Mouse (Mus musculus) hindbrain, embryonic 11.5 days (tissue): Measurements from ENCODE around the gene Rxfp2. TPM values are rescaled to one million over a fixed set of nuclear protein-coding genes. Genes with fewer than 3 reads are reported as not detected.

Experiments used
- ATAC-seq: fragments of 200-750 bp; cut with Nextera tagmentation; 2 replicates; pipeline ENCODE4 v1.8.0; 2017; ENCODE audit warnings: mild to moderate bottlenecking, moderate TSS enrichment, moderate library complexity; ENCODE audit not compliant: low FRiP score
- DNase-seq: peaks from one replicate; pipeline ENCODE4 v3.0.0-alpha.2; 2015; ENCODE audit warnings: low spot score
- H3K27ac ChIP-seq: fragments of 300-500 bp; sonication (generic); 2 replicates; pipeline ENCODE4 v1.5.1; 2014; ENCODE audit warnings: mild to moderate bottlenecking, low read depth, low read length
- H3K27me3 ChIP-seq: fragments of 300-500 bp; sonication (generic); 2 replicates; pipeline ENCODE4 v1.6.1; 2014; ENCODE audit warnings: mild to moderate bottlenecking, low read length, moderate library complexity, mixed read lengths; ENCODE audit not compliant: control insufficient read depth, insufficient read depth
- H3K36me3 ChIP-seq: fragments of 300-500 bp; sonication (generic); 2 replicates; pipeline ENCODE4 v1.6.1; 2014; ENCODE audit warnings: mild to moderate bottlenecking, low read length, moderate library complexity, mixed read lengths; ENCODE audit not compliant: control insufficient read depth, insufficient read depth
- H3K4me1 ChIP-seq: fragments of 300-500 bp; sonication (generic); replicated peaks from 2 replicates; pipeline ENCODE4 v1.6.1; 2014; ENCODE audit warnings: low read length, mixed read lengths; ENCODE audit not compliant: control insufficient read depth, insufficient read depth
- H3K4me2 ChIP-seq: fragments of 300-500 bp; sonication (generic); replicated peaks from 2 replicates; pipeline ENCODE4 v1.6.1; 2014; ENCODE audit warnings: mild to moderate bottlenecking, low read depth, low read length
- H3K4me3 ChIP-seq: fragments of 300-500 bp; sonication (generic); 2 replicates; pipeline ENCODE4 v1.5.1; 2014; ENCODE audit warnings: low read depth, low read length
- H3K9ac ChIP-seq: fragments of 300-500 bp; sonication (generic); 2 replicates; pipeline ENCODE4 v1.6.1; 2014; ENCODE audit warnings: low read depth, low read length
- H3K9me3 ChIP-seq: fragments of 300-500 bp; sonication (generic); 2 replicates; pipeline ENCODE4 v1.6.1; 2016; ENCODE audit warnings: low read length; ENCODE audit not compliant: control insufficient read depth
- WGBS: fragments of 180-500 bp; shearing (Covaris S2); extraction: QIAGEN DNeasy Blood & Tissue Kit; methylation state at CpG from one replicate; pipeline ENCODE4 v1.1.7; 2014; 5-methylcytosine and 5-hydroxymethylcytosine counted together
- polyA plus RNA-seq: library from polyadenylated mRNA; unstranded; fragments of >200 nt; fragmentation: Nextera tagmentation; extraction: Ambion mirVana; gene quantifications from 2 replicates; pipeline ENCODE4 v1.2.1, GENCODE M21; 2014

Gene Rxfp2
- polyA plus RNA-seq, 1 experiment from 2014 or later, result 0.49 TPM

DNA sequence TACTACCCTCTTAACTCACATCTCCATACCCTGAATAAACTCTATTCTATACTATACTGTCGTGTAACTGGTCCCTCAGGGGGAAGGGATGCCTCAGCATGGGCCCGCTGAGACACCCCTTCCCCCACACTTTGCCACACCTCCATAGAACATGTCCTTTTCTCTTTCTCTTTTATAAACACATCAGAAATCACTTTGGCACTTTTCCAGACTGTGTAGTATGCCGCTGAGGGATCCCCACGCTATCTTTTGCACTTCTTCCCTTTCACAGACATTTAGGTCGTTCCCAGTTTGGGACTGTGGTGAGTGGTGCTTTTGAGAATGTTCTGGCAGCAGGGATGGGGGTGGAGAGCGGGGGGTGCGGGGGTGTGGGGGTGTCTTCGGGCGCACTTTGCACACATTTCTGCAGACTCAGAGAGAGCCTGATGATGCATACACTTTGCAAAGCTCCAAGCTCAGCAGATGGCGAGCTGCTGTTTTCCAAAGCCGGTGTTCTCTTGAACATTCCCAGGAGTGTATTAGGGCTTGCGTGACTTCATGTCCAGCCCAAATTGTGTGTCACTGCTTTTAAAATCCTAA, 8.1 kb downstream of the Rxfp2 start:
- no peaks in the 10 kb centered on the region for H3K9me3 ChIP-seq
- no peaks in the 10 kb centered on the region for H3K36me3 ChIP-seq
- H3K27me3 ChIP-seq, result no peaks in the 10 kb centered on the region
- no peak overlapping the region for H3K4me3 ChIP-seq
- no peaks in the 10 kb centered on the region for H3K4me1 ChIP-seq
- 88% methylated on average over 12 of the region's 12 CpGs for WGBS
- no peak for DNase-seq
- no peak overlapping the region for H3K27ac ChIP-seq
- H3K4me2 ChIP-seq, result no peak overlapping the region
- H3K9ac ChIP-seq, result no peak overlapping the region
- no peak for ATAC-seq

DNA sequence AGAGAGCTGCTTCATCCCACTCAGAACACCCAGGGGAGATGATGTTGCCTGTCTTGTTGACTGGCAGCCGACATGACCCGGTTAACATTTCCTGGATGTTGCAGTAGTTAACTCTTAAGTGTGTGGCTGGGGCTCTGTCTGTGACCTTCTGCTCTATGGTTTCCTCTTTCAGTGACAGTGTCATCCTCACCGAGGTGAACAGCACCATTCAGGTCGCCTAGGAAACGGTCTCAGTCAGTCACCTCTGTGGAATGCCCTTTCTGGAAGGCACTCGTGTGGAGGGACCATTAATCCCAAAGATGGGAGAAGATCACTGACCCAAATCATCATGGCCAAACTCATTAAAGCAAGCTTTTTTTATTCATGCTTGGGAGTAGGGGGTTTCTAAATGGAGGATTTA, 12.7 kb downstream of the Rxfp2 start:
- Histone ChIP-seq H3K9me3 (no peaks in the 10 kb centered on the region), H3K4me3 (no peak overlapping the region), H3K36me3 (no peaks in the 10 kb centered on the region), H3K27ac (no peak overlapping the region), H3K4me1 (no peaks in the 10 kb centered on the region), H3K4me2 (no peak overlapping the region), H3K27me3 (no peaks in the 10 kb centered on the region), H3K9ac (no peak overlapping the region)
- no peak for DNase-seq
- 35% methylated on average over 6 of the region's 6 CpGs for WGBS
- ATAC-seq, result 0 out of 2 replicates have a peak, but pooled peaks have one; percentile 33

DNA sequence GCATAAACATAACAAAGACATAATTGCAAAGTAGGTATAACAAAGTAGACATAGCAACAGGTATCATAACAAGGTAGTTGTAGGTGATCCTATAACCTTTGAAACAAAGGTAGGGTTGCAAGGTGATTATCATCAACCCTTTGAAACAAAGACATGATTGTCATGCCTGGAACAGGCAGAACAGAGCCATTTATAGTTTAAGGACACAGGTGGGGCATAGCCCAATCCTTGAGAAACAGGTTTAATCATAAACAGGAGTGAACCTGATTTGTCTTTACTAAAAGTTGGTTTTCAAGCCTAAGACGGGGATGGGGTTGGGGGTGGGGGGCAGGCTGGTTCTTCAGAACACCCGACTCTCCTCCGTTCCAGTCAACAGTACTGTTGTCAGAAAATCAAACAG, 13.2 kb downstream of the Rxfp2 start:
- no peak overlapping the region for H3K4me2 ChIP-seq
- H3K4me1 ChIP-seq, result no peaks in the 10 kb centered on the region
- DNase-seq (no peak), ATAC-seq (no peak)
- H3K27me3 ChIP-seq, result no peaks in the 10 kb centered on the region
- H3K36me3 ChIP-seq, result no peaks in the 10 kb centered on the region
- no peak overlapping the region for H3K27ac ChIP-seq
- no peak overlapping the region for H3K4me3 ChIP-seq
- WGBS, result 66% methylated on average over 3 of the region's 3 CpGs
- no peaks in the 10 kb centered on the region for H3K9me3 ChIP-seq
- no peak overlapping the region for H3K9ac ChIP-seq

DNA sequence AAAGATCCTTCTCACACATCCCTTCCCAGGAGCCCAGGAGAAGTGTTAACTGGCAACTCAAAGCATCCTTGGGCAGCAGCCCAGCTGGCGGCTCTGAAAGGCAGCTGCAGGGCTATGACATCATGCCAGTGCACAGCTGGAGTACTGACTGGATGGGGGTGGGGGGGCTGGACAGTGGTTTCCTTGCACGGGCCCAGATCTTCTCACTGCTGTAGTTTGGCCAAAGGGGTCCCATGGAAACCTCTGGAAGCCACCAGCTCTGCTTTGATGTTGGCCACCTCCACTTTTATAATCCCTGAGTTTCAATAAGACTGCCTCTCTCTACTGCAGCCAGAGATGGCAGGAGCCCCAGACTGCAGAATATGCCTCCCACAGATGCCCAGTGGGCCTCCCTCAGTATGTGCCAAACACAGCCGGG, 13.6 kb downstream of the Rxfp2 start:
- Histone ChIP-seq H3K36me3 (no peaks in the 10 kb centered on the region), H3K9ac (no peak overlapping the region), H3K4me2 (no peak overlapping the region), H3K27ac (no peak overlapping the region), H3K27me3 (no peaks in the 10 kb centered on the region), H3K9me3 (no peaks in the 10 kb centered on the region), H3K4me1 (no peaks in the 10 kb centered on the region), H3K4me3 (no peak overlapping the region)
- WGBS, result 49% methylated on average over 3 of the region's 3 CpGs
- no peak for DNase-seq
- ATAC-seq, result no peak

DNA sequence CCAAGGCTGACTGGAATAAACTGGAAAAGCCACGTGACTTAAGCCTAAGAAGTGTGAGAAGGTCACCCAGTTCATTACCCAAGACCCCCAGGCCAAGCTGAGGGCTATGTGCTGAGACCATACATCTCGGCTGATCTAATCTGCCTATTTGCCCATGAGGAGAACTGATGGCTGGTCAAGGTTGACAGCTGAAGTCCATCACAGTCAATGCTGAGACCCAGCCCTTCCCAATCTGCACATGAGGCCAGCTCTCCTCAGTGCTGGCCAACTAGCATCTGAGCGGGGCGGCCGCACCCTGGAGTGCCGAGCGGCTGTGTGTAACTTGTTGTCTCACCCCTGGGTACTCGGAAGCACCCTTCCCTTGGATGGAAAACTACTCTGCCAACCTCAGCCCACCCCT, 17.8 kb downstream of the Rxfp2 start:
- no peak for ATAC-seq

DNA sequence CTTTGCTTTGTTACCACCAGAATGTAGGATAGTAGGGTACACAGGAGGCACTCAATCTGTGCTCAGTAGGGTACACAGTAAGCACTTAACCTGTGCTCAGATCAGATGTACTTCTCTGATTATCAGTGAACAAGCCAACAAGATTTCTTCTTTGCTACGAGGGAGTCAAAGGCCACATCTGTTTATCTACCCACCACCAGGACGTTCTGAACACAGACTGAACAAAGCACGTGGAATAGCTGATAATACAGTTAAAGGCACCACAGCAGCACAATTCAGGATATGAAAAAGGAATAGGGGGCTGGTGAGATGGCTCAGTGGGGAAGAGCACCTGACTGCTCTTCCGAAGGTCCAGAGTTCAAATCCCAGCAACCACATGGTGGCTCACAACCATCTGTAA, 18.4 kb downstream of the Rxfp2 start:
- Histone ChIP-seq H3K9me3 (no peaks in the 10 kb centered on the region), H3K9ac (no peak overlapping the region), H3K4me1 (no peaks in the 10 kb centered on the region), H3K4me2 (no peak overlapping the region), H3K4me3 (no peak overlapping the region), H3K36me3 (no peaks in the 10 kb centered on the region), H3K27me3 (no peaks in the 10 kb centered on the region), H3K27ac (no peak overlapping the region)
- WGBS, result 64% methylated on average over 4 of the region's 4 CpGs
- ATAC-seq, result no peak
- DNase-seq, result no peak

More for the DNA sequence above, 17.8 kb downstream of the Rxfp2 start:
- H3K9me3 ChIP-seq, result no peaks in the 10 kb centered on the region
- DNase-seq, result no peak
- H3K36me3 ChIP-seq, result no peaks in the 10 kb centered on the region
- H3K27ac ChIP-seq, result no peak overlapping the region
- no peaks in the 10 kb centered on the region for H3K4me1 ChIP-seq
- WGBS, result 90% methylated on average over 8 of the region's 8 CpGs
- H3K9ac ChIP-seq, result no peak overlapping the region
- no peak overlapping the region for H3K4me3 ChIP-seq
- H3K4me2 ChIP-seq, result no peak overlapping the region
- no peaks in the 10 kb centered on the region for H3K27me3 ChIP-seq

DNA sequence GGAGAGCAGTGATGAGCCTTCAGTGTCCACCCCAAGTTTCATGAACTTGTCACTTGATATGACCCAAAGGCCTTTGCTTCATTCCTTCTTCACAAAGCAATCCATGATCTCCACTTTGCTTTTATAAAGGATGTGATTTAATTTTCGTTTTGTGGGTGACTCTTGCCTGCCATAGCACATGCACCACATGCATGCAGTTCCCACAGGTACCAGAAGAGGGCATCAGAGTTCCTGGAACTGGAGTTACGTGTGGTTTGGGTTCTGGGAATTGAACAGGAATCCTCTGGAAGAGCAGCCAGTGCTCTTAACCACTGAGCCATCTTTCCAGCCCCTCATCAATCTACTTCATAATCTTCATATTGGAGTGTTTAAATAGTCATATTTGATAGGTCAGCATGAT, 26.1 kb downstream of the Rxfp2 start:
- 77% methylated on average over 2 of the region's 2 CpGs for WGBS

DNA sequence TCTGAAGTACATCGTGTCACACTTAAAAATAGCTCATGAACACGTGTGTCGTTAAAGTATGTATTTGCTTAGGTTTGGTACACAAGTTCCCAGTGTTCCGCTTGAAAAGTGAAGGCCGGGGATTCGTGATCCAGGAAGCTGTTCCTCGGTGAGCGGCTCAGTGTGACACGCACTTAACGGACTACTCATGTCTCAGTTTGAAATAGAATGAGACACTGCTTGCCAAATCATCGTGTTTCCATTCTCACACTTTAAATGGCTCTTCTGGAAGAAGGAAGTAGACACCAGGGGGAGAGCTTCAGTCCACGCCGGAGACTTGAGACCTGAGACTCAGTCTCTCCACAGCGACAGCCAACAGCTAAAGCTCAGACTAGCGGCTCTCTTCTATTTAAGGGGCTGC, 28.0 kb downstream of the Rxfp2 start:
- Histone ChIP-seq H3K4me2 (no peak overlapping the region), H3K36me3 (no peaks in the 10 kb centered on the region), H3K9ac (no peak overlapping the region), H3K27me3 (no peaks in the 10 kb centered on the region), H3K4me3 (no peak overlapping the region), H3K27ac (no peak overlapping the region), H3K4me1 (no peaks in the 10 kb centered on the region), H3K9me3 (peaks cover 5% of the 10 kb centered on the region; the same call in 1 of the 2 replicates)
- no peak for ATAC-seq
- WGBS, result 80% methylated on average over 15 of the region's 15 CpGs
- no peak for DNase-seq

More for the DNA sequence above, 26.1 kb downstream of the Rxfp2 start:
- H3K4me1 ChIP-seq, result no peaks in the 10 kb centered on the region
- no peak for ATAC-seq
- H3K9me3 ChIP-seq, result peaks cover 5% of the 10 kb centered on the region; the same call in 1 of the 2 replicates
- no peak overlapping the region for H3K27ac ChIP-seq
- no peak for DNase-seq
- H3K9ac ChIP-seq, result no peak overlapping the region
- no peaks in the 10 kb centered on the region for H3K36me3 ChIP-seq
- no peak overlapping the region for H3K4me3 ChIP-seq
- no peak overlapping the region for H3K4me2 ChIP-seq
- H3K27me3 ChIP-seq, result no peaks in the 10 kb centered on the region

DNA sequence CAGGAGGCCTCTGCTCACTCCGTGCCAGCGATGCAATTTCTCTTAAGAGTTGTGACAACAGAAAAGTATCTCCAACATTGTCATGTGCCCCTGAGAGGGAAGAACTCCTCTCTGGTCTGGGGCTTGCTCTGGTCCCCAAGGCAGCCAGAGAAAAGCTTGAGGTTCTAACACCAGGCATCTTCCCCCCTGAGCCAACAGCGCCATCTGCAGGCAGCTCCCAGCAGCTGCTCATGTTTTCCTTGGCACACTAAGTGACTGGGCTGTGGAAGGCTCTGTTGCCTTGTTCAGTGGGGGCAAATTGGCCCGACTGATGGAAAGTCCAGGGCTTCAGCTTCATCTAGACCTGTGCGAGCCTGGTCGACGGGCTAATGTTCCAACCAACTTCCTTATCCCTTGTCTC, 31.5 kb downstream of the Rxfp2 start:
- no peak overlapping the region for H3K9ac ChIP-seq
- H3K4me1 ChIP-seq, result no peaks in the 10 kb centered on the region
- no peak overlapping the region for H3K4me2 ChIP-seq
- WGBS, result 58% methylated on average over 7 of the region's 7 CpGs
- H3K9me3 ChIP-seq, result no peaks in the 10 kb centered on the region
- no peaks in the 10 kb centered on the region for H3K36me3 ChIP-seq
- DNase-seq (peak; percentile 51), ATAC-seq (no peak)
- no peaks in the 10 kb centered on the region for H3K27me3 ChIP-seq
- no peak overlapping the region for H3K27ac ChIP-seq
- H3K4me3 ChIP-seq, result no peak overlapping the region
